Mouse (Mus musculus): ENCODE data around the gene Il15. TPM values are rescaled to one million over a fixed set of nuclear protein-coding genes. Genes with fewer than 3 reads are reported as not detected.

Gene Il15
- polyA plus RNA-seq (2015; fragmentation: Illumina TruSeq; extraction: RNeasy Lipid Tissue Mini Kit (QIAGEN cat#74804); ENCODE audit: insufficient read depth, low replicate concordance), result 13.7 TPM

DNA sequence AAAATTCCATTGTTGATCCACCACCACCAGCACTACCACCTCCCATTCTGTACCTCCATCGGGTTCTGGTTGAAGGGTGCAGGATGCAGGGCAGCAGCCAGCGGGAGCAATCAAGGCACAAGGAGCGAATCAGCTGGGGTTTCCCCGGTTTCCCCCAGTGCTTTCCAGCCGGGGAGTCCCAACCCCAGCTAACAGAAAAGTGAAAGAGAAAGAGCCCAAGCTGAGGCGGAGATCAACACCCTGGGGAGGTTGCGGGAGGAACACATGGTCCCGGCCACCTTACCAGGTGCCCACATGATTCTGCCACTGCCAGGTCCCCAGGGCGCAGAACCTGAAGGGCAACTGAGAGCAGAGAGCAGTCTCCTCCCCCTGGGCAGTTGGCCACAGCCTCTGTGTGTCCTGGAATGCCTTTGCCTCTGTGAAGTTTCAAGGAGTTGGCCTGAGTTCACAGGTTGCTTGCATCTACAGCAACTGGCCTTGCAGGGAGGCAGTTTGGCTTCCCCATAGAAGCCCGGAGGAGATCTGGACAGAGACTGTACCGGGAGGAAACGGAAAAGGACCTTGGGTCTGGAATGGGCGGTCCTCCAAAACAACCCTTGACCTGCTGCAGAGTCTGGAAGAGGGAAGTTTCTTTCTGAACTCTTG is at the start of gene Il15:
Il15 (minus strand) TSS at position 537 of the 645 bp plus-strand sequence.

Measured in spleen, adult 10 weeks (tissue).